Mouse (Mus musculus) spleen, adult 2 months (tissue): ENCODE measurements around the gene Pde5a.

ENCODE experiments used
- CTCF ChIP-seq: fragments of 200-500 bp; IDR thresholded peaks from 2 replicates; pipeline ENCODE4 v1.5.1; 2011; ENCODE audit warnings: mild to moderate bottlenecking, inconsistent platforms; ENCODE audit not compliant: insufficient read depth, insufficient read length, insufficient replicate concordance; ENCODE audit errors: extremely low read depth
- POLR2A ChIP-seq: fragments of 200-500 bp; IDR thresholded peaks from 2 replicates; pipeline ENCODE4 v1.6.1; 2011; ENCODE audit warnings: low read depth, low read length, inconsistent platforms

GRCm38 (mm10) chr3:122729601-122729959 is 833 bp downstream of the Pde5a start:
- TF ChIP-seq CTCF: no peak
- no peak for TF ChIP-seq POLR2A
